Mouse (Mus musculus) liver, postnatal 0 days (tissue): ENCODE data around the gene Aqp9. TPM values are rescaled to one million over a fixed set of nuclear protein-coding genes. Genes with fewer than 3 reads are reported as not detected.

Experiments used
- ATAC-seq: fragments of 200-750 bp; cut with Nextera tagmentation; 2 replicates; pipeline ENCODE4 v1.8.0; 2017; ENCODE audit warnings: mild to moderate bottlenecking, moderate library complexity
- DNase-seq: peaks from one replicate; pipeline ENCODE4 v3.0.0-alpha.2; 2016
- H3K27ac ChIP-seq: fragments of 300-500 bp; sonication (generic); 2 replicates; pipeline ENCODE4 v1.5.1; 2014; ENCODE audit warnings: antibody characterized with exemption, moderate library complexity, mild to moderate bottlenecking, low read depth
- H3K27me3 ChIP-seq: fragments of 300-500 bp; sonication (generic); 2 replicates; pipeline ENCODE4 v1.6.1; 2014; ENCODE audit warnings: low read length, control low read depth, mixed read lengths; ENCODE audit not compliant: insufficient read depth
- H3K36me3 ChIP-seq: fragments of 300-500 bp; sonication (generic); replicated peaks from 2 replicates; pipeline ENCODE4 v1.6.1; 2014; ENCODE audit warnings: mild to moderate bottlenecking, control low read depth, low read length, moderate library complexity, mixed read lengths; ENCODE audit not compliant: insufficient read depth
- H3K4me1 ChIP-seq: fragments of 300-500 bp; sonication (generic); 2 replicates; pipeline ENCODE4 v1.6.1; 2014; ENCODE audit warnings: antibody characterized with exemption, mild to moderate bottlenecking, control low read depth; ENCODE audit not compliant: insufficient read depth
- H3K4me2 ChIP-seq: fragments of 300-500 bp; sonication (generic); 2 replicates; pipeline ENCODE4 v1.6.1; 2014; ENCODE audit warnings: low read depth, mild to moderate bottlenecking, low read length, moderate library complexity, mixed read lengths
- H3K4me3 ChIP-seq: fragments of 300-500 bp; sonication (generic); 2 replicates; pipeline ENCODE4 v1.5.1; 2014; ENCODE audit warnings: low read depth, low read length
- H3K9ac ChIP-seq: fragments of 300-500 bp; sonication (generic); replicated peaks from 2 replicates; pipeline ENCODE4 v1.6.1; 2014; ENCODE audit warnings: mild to moderate bottlenecking, moderate library complexity
- H3K9me3 ChIP-seq: fragments of 300-500 bp; sonication (generic); 2 replicates; pipeline ENCODE4 v1.6.1; 2016; ENCODE audit warnings: mild to moderate bottlenecking, control low read depth, low read length, mixed read lengths
- CTCF ChIP-seq: sonication (generic); IDR thresholded peaks from 2 replicates; pipeline ENCODE4 v1.5.1; 2016; ENCODE audit warnings: antibody characterized with exemption, low read depth
- EP300 ChIP-seq: IDR thresholded peaks from 2 replicates; pipeline ENCODE4 v1.6.1; 2016; ENCODE audit warnings: antibody characterized with exemption, low read depth, mild to moderate bottlenecking
- WGBS: fragments of 180-500 bp; shearing (Covaris S2); extraction: QIAGEN DNeasy Blood & Tissue Kit; methylation state at CpG from one replicate; pipeline ENCODE4 v1.1.7; 2014; ENCODE audit not compliant: insufficient replicate concordance; 5-methylcytosine and 5-hydroxymethylcytosine counted together
- polyA plus RNA-seq: library from polyadenylated mRNA; unstranded; fragments of >200 nt; fragmentation: Nextera tagmentation; extraction: Ambion mirVana; gene quantifications from 2 replicates; pipeline ENCODE4 v1.2.1, GENCODE M21; 2015

Aqp9 gene
- polyA plus RNA-seq, 1 experiment from 2014 or later, result 75.4 TPM

GRCm38 (mm10) chr9:71159060-71159626 lies 9.3 kb downstream of the Aqp9 start:
- H3K9ac ChIP-seq, result no peak overlapping the region
- ATAC-seq (no peak), DNase-seq (no peak)
- no peaks in the 10 kb centered on the region for H3K9me3 ChIP-seq
- peak overlapping the region; percentile 71 for H3K4me2 ChIP-seq
- H3K27ac ChIP-seq, result peak overlapping the region; percentile 92
- WGBS, result 60% methylated on average over 7 of the region's 7 CpGs
- H3K36me3 ChIP-seq, result no peaks in the 10 kb centered on the region
- no peak overlapping the region for H3K4me3 ChIP-seq
- H3K4me1 ChIP-seq, result peaks cover 71% of the 10 kb centered on the region
- TF ChIP-seq CTCF (no peak), EP300 (no peak)
- no peaks in the 10 kb centered on the region for H3K27me3 ChIP-seq

- H3K4me2 ChIP-seq, result peak overlapping the region; percentile 55
- ATAC-seq, result peak; percentile 18
- no peaks in the 10 kb centered on the region for H3K36me3 ChIP-seq
- peaks cover 61% of the 10 kb centered on the region for H3K4me1 ChIP-seq
- H3K9me3 ChIP-seq, result no peaks in the 10 kb centered on the region
- DNase-seq, result peak; percentile 17
- H3K4me3 ChIP-seq, result no peak overlapping the region
- peak overlapping the region; percentile 92 for H3K27ac ChIP-seq
- no peaks in the 10 kb centered on the region for H3K27me3 ChIP-seq
- peak overlapping the region; percentile 58 for H3K9ac ChIP-seq
- peak; percentile 91 for TF ChIP-seq EP300
- TF ChIP-seq CTCF, result no peak
- WGBS, result 52% methylated on average over 15 of the region's 15 CpGs
These were observed 10.4 kb downstream of the Aqp9 start for GRCm38 (mm10) chr9:71157921-71158646.

GRCm38 (mm10) chr9:71156447-71157035 lies 11.9 kb downstream of the Aqp9 start:
- H3K36me3 ChIP-seq, result no peaks in the 10 kb centered on the region
- TF ChIP-seq EP300 (peak; percentile 56), CTCF (no peak)
- H3K27me3 ChIP-seq, result no peaks in the 10 kb centered on the region
- ATAC-seq (peak; percentile 76), DNase-seq (no peak)
- H3K4me2 ChIP-seq, result peak overlapping the region; percentile 55
- no peaks in the 10 kb centered on the region for H3K9me3 ChIP-seq
- H3K4me1 ChIP-seq, result peaks cover 53% of the 10 kb centered on the region
- no peak overlapping the region for H3K4me3 ChIP-seq
- H3K9ac ChIP-seq, result peak overlapping the region; percentile 41
- 36% methylated on average over 9 of the region's 9 CpGs for WGBS
- H3K27ac ChIP-seq, result peak overlapping the region; percentile 92

GRCm38 (mm10) chr9:71155399-71156005 lies 13.0 kb downstream of the Aqp9 start:
- H3K36me3 ChIP-seq, result no peaks in the 10 kb centered on the region
- TF ChIP-seq CTCF (no peak), EP300 (no peak)
- H3K4me1 ChIP-seq, result peaks cover 50% of the 10 kb centered on the region
- no peak overlapping the region for H3K4me2 ChIP-seq
- no peak overlapping the region for H3K9ac ChIP-seq
- H3K27me3 ChIP-seq, result no peaks in the 10 kb centered on the region
- no peaks in the 10 kb centered on the region for H3K9me3 ChIP-seq
- ATAC-seq (no peak), DNase-seq (no peak)
- WGBS, result 71% methylated on average over 7 of the region's 7 CpGs
- H3K27ac ChIP-seq, result peak overlapping the region; percentile 92
- no peak overlapping the region for H3K4me3 ChIP-seq

- peaks cover 22% of the 10 kb centered on the region for H3K4me1 ChIP-seq
- no peak for ATAC-seq
- no peak overlapping the region for H3K4me2 ChIP-seq
- H3K9me3 ChIP-seq, result no peaks in the 10 kb centered on the region
- 78% methylated on average over 6 of the region's 6 CpGs for WGBS
- no peak overlapping the region for H3K4me3 ChIP-seq
- DNase-seq, result no peak
- H3K27me3 ChIP-seq, result no peaks in the 10 kb centered on the region
- H3K27ac ChIP-seq, result no peak overlapping the region
- TF ChIP-seq EP300 (no peak), CTCF (no peak)
- no peaks in the 10 kb centered on the region for H3K36me3 ChIP-seq
- H3K9ac ChIP-seq, result no peak overlapping the region
These were observed 17.1 kb downstream of the Aqp9 start for GRCm38 (mm10) chr9:71151386-71151785.

GRCm38 (mm10) chr9:71150175-71150574 lies 18.3 kb downstream of the Aqp9 start:
- WGBS, result 56% methylated on average over 4 of the region's 4 CpGs
- Histone ChIP-seq H3K27me3 (no peaks in the 10 kb centered on the region), H3K9me3 (no peaks in the 10 kb centered on the region), H3K4me3 (no peak overlapping the region), H3K27ac (no peak overlapping the region; the same call in 1 of the 2 replicates), H3K4me1 (peaks cover 23% of the 10 kb centered on the region), H3K4me2 (no peak overlapping the region), H3K36me3 (no peaks in the 10 kb centered on the region), H3K9ac (no peak overlapping the region)
- DNase-seq (no peak), ATAC-seq (no peak)
- no peak for TF ChIP-seq EP300
- no peak for TF ChIP-seq CTCF
